Mouse (Mus musculus) hematopoietic stem cell, adult 5-6 weeks (primary cell): ENCODE results near the gene Sub1. TPM values are rescaled to one million over a fixed set of nuclear protein-coding genes. Genes with fewer than 3 reads are reported as not detected.
A peak's percentile ranks its signal among the peaks of the same experiment; 100 is the strongest.

Experiments used
- ATAC-seq, 2 experiments: fragments of 125-278 bp in 1 of 2; replicated peaks in 1 of 2; 2 replicates each; pipeline ENCODE4 v1.8.0; 2016 to 2017; ENCODE audit warnings: inconsistent platforms in 2 of 2, mild to moderate bottlenecking in 2 of 2, moderate number of reproducible peaks in 2 of 2, low read depth in 1 of 2, moderate TSS enrichment in 1 of 2; ENCODE audit not compliant: low FRiP score in 2 of 2, poor library complexity in 2 of 2, severe bottlenecking in 2 of 2, insufficient read depth in 1 of 2, low TSS enrichment in 1 of 2
- total RNA-seq: library from RNA; stranded (forward); fragments of 172-1452, 232-1000 nt; gene quantifications from 2 replicates; pipeline ENCODE4 v1.2.3, GENCODE M21; 2017

The Sub1 gene
- total RNA-seq, 1 experiment from 2014 or later = 558 TPM

DNA sequence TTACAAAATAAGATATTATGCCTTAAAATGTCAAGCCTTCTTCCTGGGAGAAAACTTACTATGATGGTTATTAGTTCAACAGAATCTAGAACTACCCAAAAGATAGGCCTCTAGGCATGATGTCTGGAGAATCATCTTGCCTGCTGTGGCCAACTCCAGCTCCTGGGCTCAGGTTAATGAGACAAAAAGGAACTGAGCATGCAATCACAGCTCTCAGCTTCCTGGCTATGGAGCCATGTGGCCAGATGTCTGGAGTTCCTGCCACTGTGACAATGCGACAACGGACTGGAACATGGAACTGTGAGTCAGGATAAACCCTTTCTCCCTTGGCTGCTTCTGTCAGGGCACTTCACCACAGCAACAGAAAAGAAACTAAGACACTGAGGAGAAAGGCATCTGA is 14.8 kb downstream of the Sub1 start:
- ATAC-seq = no peak

DNA sequence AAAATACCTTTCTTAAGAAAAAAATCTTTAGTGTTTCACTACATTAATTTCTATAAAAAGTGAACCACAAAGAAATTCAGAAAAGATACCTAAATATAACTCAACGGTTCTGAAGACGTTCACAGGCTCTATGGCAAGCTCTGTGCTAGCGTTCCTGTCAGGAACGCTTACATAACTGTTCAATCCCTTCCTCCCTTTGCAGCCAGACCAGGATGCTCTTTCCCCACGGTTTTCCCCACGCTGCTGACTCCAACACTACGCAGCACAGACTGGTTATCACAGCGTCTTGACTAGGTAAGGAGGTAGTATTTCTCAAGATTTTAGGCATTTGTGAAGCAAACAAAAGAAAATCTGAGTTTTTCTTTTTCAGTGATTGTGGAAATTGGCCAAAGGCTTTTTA is 15.3 kb downstream of the Sub1 start:
- no peak for ATAC-seq

DNA sequence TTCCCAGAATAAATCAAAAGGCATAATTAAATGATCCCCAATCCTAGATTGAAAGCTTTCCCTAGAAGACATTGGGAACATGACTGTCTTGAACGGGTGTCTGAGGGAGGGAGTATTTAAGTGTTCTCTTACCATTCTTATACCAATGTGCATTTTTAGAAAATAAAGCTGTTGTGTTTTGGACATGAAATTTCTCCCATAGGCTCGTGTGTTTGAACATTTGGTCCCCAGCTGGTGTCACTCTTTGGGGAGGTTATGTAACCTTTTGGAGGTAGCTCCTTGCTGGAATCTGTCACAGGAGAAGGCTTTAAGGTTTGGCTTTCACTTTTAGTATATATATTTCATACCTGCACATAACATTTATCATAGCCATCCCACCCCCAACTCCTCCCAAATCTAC is 18.6 kb downstream of the Sub1 start:
- no peak for ATAC-seq

DNA sequence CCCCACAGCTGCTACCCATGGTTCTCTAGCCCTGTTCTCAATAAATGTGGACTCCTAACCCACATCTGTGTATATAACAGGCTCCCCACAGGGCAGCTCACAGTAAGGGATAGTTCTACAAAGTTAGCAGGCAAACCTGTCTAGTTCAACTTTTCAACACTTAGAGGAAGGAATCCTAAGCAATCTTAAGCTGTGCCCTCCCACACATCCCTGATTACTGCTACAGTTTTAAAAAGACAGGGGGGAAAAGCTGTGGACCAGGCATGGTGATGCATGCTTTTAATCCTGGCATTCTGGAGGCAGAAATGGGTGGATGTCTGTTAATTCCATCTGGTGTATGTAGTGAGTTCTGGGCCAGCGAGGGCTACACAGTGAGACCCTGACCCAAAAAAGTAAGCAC is 19.7 kb downstream of the Sub1 start:
- no peak for ATAC-seq

DNA sequence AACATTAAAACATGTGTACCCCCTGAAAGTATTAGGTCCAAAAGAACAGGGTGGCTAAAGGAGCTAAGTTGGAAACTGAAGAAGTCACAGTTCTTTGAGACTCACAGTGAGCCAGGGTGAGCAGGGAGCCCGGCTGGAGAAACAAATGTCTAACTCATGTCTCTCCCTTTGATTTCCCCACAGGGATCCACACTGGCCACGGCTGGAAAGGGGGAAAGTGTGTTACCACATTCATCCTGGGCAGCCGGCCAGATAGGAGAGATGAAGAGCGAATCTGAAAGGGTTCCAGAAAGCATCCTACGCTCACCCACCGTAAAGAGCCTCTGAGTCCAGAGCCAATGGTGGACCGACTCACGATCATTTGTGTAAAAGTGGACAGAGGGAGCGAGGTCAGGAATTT is 20.9 kb downstream of the Sub1 start:
- no peak for ATAC-seq

DNA sequence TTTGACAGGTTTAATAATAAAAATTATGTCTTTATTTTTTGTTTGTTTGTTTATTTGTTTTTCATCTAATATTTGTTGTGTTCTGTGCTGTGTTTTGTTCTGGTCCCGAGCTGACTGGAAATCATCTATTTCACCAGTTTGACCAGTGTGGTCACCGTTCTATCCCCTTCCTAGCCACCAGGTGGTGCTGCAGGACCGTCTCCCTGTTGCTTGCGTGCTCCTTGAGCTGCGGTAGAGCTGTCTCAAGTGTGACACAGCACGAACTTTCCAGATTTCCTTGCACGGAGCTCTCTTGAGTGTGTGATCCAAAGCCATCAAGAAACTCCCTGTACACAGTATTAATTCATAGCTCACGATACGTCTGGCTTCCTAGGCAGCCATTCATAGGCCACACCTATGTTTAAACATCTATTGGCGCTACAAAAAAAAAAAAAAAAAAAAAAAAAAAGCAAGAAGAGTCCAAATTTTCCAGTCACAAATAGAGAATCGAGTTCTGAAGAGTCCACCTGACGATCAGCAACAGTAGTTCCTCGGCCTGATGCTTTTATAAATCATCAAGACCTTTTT is 24.8 kb downstream of the Sub1 start:
- ATAC-seq = peak; percentile 92 to 93

DNA sequence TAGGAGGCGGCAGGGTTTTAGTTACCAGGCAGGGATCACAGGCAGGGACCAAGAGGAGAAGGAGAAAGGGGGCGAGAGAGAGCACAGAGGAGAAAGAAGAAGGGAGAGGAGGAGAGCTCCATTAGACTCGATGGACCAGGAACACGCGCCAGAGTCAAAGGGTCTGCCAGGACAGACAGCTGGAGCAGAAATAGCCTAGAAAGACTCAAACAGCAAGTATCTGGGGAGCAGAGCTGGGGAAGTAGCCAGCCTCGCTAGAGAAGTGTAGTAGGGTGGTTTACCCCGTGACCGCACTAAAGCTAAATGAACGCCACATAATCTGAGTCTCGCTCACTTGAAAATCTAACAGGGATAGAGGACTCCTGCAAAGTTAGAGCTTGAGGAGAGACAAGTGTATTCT is 26.2 kb downstream of the Sub1 start:
- no peak for ATAC-seq

DNA sequence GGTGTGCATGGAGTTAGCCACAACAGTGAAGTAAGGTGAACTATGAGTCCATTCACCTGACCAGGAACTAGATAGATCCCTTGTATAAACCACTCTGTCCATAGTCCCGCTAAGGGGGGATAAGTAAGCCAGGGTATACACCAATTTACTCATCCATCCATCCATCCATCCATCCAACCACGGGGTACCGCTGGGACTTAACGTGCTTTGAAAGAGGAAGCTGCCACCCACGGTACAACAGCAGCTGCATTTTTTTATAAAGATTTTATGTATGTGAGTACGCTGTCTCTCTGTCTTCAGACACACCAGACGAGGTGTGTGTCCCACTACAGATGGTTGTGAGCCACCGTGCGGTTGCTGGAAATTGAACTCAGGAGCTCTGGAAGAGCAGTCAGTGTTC is 27.9 kb downstream of the Sub1 start:
- no peak for ATAC-seq

DNA sequence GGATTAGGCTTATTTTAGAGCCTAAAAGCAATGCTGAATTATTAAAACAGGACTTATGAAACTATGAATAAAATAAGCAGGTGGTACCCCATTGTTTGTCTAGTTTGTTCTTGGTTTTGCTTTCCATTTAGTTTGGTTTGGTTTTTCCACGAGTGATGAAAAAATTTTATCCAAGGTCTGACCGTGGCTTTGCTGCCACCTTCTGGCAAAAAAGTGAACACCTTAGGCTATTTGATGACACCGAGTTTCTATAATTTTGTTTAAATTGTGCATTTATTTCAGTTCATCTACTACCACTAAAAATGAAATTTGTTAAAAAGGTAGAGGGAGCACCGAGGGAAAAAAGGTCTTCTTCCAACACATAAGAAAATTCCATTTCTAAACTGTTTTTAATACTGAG is 30.4 kb downstream of the Sub1 start:
- peak; percentile 54 to 65; a peak in 2 of 4 replicates for ATAC-seq

DNA sequence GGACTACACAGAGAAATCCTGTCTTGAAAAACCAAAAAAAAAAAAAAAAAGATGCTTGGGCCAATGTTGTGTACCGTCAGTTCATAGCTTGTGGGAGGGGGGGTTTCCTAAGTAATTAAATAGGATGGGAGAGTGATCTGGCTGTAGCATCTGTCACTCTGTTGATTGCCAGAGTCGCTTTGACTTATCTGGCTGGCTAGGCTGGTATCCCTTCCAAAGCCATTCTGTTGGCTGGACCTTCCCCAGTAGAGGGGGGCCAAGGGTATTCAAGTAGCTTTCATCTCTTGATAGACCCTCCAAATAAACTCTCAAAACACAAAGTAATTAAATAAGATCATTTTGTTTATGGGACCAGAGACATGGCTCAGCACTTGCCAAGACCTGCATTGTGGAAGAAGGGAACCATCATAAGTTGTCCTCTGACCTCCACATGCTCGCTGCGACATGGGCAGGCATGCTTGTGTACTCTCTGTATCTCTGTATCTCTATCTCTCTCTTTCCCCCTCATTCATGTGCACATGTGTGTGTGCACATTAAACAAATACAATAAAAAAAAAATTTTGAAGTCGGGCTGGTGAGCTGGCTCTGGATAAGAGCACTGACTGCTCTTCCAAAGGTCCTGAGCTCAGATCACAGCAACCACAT is 31.5 kb downstream of the Sub1 start:
- no peak for ATAC-seq

DNA sequence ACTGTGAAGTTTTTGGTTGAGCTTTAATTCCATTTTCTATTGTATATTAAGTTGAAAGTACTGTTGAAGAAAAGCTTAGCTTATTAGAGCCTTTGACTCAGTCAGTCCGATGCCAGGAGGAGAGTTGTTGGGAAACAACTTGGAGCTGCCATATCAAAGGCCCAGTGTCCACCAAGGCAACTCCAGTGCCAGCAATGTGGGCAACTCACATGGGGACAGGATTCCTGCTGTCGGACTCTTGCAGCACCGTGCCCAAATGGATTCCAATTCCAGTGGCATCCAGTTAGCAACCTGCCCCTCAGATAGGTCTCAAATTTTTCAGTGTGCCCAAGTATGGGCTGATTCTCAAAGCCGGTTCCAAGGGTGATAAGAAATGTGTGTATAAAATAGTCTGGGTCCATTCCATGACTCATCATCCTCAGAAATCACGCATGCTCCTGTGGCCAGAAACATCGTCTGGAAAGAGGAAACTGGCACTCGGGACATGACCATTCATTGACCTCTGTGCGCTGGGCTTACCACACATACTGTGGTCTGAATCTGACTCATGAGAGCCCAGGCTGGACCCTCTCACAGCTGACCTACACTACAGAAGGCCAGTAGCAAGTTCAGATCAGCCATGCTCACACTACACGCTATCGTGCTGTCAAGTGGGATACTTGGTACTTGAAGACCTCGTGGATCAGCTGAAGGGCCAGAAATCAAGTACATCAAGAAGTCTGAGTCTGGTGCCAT is 32.8 kb downstream of the Sub1 start:
- no peak for ATAC-seq

DNA sequence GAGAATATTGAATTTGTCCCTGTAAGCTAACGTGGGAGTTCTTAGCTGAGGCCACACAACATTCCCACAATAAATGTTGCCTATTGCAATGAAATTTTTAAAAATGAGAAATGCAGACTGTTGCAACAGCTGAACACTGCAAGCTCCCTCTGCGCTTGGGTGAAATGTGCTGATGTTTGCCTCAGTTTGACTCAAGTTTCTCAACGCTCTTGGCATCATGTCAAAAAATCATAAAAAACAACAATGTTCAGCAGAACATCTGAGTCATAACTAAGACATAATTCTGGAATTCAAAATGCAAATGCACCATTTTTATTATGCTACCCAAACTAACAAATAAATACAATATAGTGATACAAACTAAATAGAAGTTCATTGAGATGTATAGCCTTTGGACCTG is 37.1 kb downstream of the Sub1 start:
- no peak for ATAC-seq

DNA sequence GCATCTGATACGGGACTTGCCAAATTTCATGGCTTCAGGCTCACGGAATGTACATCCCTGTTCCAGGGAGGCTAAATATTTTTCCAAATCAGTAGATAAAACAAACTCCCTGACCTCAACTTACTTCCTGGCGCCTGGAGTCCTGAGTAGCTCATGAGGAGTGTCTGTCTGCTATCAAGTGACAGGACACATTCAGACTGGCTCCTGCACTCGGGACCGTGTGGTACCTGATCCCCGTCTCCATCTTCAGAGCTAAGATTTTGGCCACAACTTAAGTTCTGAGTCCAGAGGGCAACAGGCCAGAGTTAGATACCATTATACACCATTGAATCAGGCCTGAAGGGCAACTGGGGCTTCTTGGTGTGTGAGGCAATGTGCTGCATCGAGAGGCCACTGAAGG is 40.7 kb downstream of the Sub1 start:
- ATAC-seq = no peak

DNA sequence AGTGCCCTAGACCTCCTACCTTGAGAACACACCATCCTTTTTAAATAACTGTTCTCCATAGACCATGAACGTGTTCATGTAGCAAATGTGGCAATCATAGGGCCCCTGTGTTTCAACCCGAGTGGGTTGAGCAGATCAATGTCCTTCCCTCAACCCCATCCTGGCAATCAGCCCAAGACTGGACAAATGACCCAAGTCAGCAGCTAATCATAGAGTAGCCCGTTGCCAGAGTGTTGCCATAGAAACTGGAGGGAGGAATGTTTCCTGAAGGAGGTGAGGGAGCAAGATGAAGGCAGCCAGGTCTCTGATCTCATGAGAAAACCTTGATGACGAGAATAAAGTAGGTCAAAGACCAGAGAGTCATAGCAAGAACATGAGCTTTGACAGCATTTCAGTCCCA is 42.6 kb downstream of the Sub1 start:
- no peak for ATAC-seq

DNA sequence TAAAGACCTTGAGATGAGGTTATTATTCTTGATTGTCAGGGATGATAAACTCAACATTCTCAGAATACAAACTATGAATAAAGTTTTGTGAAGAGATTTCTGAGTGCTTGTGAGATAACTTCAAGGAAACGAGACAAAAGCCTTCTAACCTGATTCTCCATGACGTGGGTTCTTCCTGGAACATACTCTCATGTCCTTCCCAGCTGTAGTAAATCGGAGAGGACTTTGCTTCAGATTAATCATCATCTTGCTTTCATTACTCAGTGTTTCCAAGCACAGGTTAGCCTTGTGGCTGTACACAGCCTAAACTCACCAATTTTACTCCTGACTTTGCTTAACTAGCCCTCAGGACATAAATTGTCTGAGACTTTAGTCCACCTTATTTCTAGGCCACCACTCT is 44.6 kb downstream of the Sub1 start:
- no peak for ATAC-seq

DNA sequence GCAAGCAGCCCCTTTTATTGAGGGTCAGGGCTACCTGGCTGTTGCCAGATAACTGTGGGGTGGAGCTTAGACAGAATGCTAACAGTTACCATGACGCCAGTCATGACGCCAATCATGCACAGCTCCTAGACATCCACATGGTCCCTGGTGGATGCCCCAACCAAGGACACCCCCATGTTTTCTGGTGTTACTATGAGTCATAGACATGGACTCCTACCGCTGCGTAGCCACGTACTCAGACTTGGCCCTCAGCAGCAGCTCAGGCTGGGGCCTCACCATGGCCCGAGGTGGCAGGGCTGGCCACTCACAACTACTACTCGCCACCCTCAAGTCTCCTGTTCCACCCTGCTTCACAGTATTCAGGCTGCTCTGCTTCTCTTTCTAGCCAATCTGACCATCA is 45.6 kb downstream of the Sub1 start:
- ATAC-seq = no peak

DNA sequence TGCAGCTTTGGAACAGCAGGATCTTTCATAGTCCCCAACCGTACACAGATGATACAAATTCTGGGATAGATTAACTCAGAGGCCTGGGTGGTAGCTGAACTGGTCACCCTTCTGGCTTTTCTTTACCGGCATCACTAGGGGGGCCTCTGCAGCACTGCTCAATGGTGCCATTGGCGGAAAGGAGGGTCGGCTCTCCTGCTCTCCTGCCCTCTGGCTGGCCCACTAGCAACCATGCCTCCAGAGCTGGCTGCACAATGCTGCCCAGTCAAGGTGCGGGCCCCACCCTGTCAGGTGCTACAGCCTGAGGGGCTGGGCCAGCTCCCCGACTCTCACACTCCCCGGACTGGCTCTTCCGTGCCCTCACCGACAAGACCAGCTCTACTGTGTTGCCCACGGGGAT is 46.6 kb downstream of the Sub1 start:
- ATAC-seq = no peak

DNA sequence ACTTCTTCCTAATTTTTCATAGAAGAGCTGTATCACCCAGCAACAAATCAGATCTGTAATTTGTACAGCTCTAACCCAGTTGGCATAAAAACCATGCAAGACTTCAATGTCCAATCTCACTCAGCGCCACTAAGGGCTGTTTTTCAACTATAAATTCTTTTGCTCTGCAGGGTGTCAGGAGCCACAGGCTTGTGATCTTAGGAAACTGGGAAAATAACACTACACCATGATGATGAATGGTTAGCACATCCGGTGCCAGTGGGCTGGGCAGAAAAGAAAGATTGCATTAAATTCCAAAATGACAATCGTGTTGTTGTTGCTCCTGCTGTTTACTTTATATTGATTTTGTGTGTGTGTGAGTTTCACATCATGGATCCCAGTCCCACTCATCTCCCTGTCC is 47.3 kb downstream of the Sub1 start:
- ATAC-seq = no peak

DNA sequence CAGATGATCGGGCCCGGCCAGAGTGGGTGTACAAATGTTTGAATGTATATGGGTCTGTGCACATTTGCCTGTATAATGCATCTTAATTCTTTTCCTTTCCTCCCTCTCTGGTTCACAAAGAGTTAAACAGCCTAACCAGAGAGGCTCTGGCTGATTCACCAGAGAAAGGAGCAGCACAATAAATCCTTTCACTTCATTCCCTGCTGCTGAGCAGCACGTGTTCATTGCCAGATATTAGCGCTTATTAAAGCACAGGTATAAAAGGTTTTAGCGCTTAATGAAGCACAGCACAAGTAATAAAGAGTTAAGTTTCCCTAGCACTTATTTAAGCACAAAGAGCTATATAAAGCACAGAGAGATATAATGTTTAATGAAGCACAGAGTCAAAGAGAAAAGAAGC is 55.9 kb downstream of the Sub1 start:
- no peak for ATAC-seq
